Mouse (Mus musculus): Measurements from ENCODE around the gene Enpp6. TPM values are rescaled to one million over a fixed set of nuclear protein-coding genes. Genes with fewer than 3 reads are reported as not detected.
A peak's percentile ranks its signal among the peaks of the same experiment; 100 is the strongest.
"Not testable (repeated sequence)": the region's sequence is repeated elsewhere in the genome, so short reads cannot be mapped to it uniquely, and the experiment has no call there.

Gene Enpp6
- total RNA-seq, 4 experiments from 2014 or later, result 2.4 to 7.3 (median 3.1) TPM

DNA sequence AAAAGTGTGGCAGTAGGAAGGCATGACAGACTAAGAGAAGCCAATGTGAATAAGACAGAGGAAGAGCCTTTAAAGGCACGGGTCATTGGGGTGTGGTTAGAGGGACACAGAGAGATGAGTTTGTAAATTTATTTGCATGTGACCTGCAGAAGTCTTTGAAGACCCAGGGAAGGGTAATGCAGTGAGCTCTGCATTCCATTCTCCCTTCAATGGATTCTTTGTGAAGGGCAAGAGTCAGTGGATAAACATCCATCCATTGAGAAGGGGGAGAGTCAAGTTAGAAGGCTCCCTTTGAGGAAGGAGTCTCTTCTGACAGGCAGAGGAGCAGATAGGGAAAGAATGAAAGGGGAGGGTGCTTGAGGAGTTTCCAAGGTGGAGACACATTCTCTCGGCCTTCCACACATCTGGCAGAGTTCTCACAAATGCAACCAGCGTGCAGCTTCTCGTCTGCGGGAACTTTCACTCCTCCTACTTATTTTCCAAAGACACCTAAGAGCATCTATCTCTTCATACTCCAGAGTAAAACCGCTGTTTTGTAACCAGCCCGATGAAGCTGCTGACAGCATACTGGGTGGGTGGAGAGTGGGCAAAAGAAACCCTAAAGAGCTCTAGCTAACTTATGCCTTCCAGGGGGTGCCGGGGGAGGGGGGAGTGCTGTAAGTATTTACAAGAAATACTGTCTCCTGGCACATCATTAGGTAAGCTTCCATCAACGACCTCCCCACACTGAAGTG is 9.4 kb downstream of the Enpp6 start:
- no peak for DNase-seq (ENCODE audit: low spot score)

- DNase-seq (ENCODE audit: low spot score), result no peak
Measured at GRCm38 (mm10) chr8:47005676-47006075, 19.0 kb downstream of the Enpp6 start.

DNA sequence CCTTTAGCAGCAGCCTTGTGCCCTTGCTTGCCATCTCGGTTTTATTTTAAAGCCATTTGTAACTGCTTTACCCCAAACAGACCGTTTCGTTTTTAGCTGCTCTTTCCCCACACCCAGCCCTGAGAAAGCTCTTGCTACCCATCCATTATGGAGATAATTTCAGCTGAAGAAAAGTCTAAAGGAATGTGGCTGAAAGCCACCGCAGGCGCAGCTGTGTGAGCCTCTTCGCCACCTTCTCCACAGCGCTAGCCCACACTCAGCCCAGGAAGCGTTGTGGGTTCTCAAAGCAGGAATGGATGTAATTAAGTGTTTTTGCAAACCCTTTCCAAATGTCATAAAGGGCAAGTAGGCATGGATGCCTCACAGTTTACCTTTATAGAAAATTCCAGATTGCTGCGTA is 20.1 kb downstream of the Enpp6 start:
- no peak for DNase-seq (ENCODE audit: low spot score)

- DNase-seq (ENCODE audit: low spot score), result no peak
Measured at GRCm38 (mm10) chr8:47008220-47008773, 21.6 kb downstream of the Enpp6 start.

DNA sequence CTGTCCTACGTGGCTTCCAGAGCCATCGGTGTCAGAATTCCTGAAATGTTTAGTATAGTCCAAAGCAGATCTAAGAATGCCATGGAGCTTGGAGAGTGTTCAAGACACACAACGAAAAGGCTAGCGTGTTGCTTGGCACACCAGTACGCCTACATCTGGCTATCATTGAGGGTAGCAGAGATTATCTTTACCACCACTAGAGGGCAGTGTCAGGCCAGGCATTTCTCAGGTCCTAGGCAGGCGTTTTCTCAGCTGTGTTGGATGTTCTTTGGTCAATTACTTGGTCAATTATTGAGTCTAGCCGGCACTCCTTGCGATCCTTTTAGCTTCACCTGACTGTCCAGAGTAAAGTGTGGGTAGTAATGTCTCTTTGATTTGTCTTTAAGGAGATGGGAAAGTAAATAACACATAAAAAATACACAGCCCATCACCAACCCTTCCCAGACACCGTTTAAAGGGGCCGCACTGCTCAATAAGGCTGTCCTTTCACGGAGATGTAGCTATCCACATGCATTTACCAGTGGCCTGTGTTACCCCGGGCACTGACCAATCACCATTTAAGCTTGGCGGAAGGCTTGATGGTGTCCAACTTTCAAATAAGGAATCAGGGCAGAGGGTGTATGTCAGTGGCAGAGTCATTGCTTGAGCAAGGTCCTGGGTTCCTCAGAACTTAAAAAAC is 29.7 kb downstream of the Enpp6 start:
- DNase-seq (ENCODE audit: low spot score), result peak; percentile 76

- DNase-seq (ENCODE audit: low spot score), result no peak
Measured at GRCm38 (mm10) chr8:47021135-47021555, 34.5 kb downstream of the Enpp6 start.

GRCm38 (mm10) chr8:47024612-47025011 is 37.9 kb downstream of the Enpp6 start:
- DNase-seq (ENCODE audit: low spot score), result no peak

- DNase-seq (ENCODE audit: low spot score), result no peak
Measured at GRCm38 (mm10) chr8:47026841-47027490, 40.3 kb downstream of the Enpp6 start.

GRCm38 (mm10) chr8:47028474-47028873 is 41.8 kb downstream of the Enpp6 start:
- DNase-seq (ENCODE audit: low spot score), result no peak

GRCm38 (mm10) chr8:47030321-47030720 is 43.6 kb downstream of the Enpp6 start:
- DNase-seq (ENCODE audit: low spot score), result no peak

DNA sequence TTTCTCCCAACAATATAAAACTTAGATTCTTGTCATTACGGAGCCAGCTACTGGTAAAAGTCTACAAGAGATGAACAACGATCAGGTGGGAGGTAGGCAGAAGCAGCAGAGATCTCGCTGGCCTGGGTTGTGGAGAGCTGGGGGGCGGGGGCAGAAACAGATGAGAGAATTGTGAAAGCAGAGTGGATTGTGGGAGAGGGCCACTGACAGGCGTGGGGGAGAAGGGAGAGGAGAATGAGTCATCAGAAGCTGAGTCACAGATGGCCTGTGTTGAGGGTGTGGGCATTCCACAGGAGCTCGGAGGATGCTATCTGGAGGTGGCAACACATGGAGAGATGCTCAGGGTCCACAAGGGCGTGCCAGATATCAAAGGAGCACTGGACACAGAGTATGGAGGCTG is 45.4 kb downstream of the Enpp6 start:
- DNase-seq (ENCODE audit: low spot score), result no peak

GRCm38 (mm10) chr8:47033976-47034375 is 47.3 kb downstream of the Enpp6 start:
- DNase-seq (ENCODE audit: low spot score), result no peak

GRCm38 (mm10) chr8:47036501-47036900 is 49.8 kb downstream of the Enpp6 start:
- no peak for DNase-seq (ENCODE audit: low spot score)

DNA sequence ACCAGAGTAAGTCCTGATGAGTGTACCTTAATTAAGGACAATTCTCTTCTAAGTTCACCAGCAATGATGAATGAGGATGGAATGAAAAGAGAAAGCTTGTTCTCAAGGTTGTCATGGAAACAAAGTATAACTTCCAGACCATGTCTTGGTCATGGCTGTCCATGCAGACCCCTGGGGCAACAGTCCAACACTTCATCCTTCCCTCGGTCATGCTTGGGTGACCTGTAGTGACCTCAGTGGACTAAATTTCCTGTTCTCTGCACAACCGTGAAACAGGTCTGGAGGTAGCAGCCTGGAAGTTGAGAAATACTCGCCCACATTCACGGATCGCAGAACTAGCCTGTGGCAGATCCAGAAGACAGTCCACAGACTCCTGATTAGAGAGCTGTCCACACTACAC is 50.7 kb downstream of the Enpp6 start:
- DNase-seq (ENCODE audit: low spot score), result no peak

DNA sequence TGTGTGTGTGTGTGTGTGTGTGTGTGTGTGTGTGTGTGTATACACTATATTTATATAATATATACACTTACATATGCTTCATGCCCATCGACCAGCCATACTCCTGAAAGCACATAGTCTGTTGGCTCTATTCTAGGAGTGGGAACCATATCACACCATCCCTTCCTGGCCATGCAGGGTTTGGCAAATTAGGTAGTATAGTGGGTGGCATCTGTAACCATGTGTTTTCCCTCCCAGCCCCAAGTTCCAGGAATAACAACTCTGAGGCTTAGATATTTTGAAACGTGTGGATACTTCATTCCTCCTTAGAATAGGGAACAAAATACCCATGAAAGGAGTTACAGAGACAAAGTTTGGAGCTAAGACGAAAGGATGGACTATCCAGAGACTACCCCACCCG is 53.5 kb downstream of the Enpp6 start:
- not testable (repeated sequence) for DNase-seq (ENCODE audit: low spot score)

- DNase-seq (ENCODE audit: low spot score), result no peak
Measured at GRCm38 (mm10) chr8:47046340-47046739, 59.7 kb downstream of the Enpp6 start.

- DNase-seq (ENCODE audit: low spot score), result no peak
Measured at GRCm38 (mm10) chr8:47047146-47047545, 60.5 kb downstream of the Enpp6 start.

DNA sequence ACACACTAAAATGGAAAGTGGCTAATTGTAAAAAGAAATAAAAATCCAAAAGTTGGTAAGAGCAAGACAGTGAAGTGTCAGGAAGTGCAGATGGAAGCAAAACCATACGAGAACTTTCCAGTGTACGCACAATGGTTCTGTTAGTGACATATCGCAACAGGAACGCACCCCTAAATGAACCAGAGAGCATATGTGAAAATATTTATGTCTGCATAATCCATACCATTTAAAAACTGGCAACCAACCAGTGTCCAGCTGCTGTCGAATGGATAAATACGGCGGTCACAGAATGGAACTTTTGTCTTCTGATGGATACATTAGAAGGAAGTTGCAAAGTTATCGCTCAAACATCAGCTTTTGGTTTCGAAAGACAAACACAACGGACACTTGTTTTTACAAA is 61.9 kb downstream of the Enpp6 start:
- no peak for DNase-seq (ENCODE audit: low spot score)

- DNase-seq (ENCODE audit: low spot score), result no peak
Measured at GRCm38 (mm10) chr8:47052643-47053042, 66.0 kb downstream of the Enpp6 start.

- DNase-seq (ENCODE audit: low spot score), result no peak
Measured at GRCm38 (mm10) chr8:47056086-47056485, 69.4 kb downstream of the Enpp6 start.

DNA sequence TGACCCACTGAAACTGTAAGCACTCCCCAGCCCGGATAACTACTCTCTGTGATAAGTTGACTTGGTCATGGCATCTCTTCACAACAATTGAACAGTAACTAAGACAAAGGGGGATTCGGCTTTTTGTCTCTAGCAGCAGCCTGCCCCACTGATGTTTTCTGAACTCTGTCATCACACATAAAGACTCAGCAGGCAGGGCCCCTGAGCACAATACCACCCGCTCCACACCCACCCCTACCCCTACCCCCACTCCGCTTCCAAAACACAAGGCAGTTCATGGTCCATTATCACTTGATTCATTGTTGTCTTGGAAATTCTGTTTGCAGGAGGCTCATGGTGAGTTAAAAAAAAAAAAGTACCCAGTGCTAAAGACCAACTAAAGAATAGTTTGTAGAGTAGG is 71.8 kb downstream of the Enpp6 start:
- no peak for DNase-seq (ENCODE audit: low spot score)

DNA sequence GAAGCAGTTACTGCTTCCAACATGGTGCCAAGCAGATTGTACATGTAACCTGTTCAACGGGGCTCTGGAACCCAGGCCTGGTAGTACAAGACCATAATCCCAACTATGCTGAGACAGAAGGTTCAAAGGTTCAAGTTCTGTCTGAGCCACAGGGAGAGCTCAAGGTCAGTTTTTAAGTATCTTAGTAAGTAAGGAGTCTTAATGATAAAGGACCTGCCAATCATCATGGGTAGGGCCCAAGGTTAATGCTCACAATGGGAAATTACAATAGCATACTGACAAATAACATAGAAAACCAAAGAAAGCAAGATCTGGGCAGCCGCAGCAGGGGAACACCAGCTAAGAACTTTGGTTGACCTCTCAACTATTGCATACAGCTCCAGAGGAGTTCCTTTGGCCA is 72.3 kb downstream of the Enpp6 start:
- no peak for DNase-seq (ENCODE audit: low spot score)

Data from heart, adult 8-10 months (tissue).